Mouse (Mus musculus): Measurements from ENCODE around the gene Slc35f5.

GRCm38 (mm10) chr1:125550359-125550758, 10.0 kb upstream of the Slc35f5 start:
- no peak for TF ChIP-seq CTCF (conservative IDR thresholded peaks at IDR 0.05; ENCODE audit: insufficient read depth, insufficient read length, low read depth, low read length)
- TF ChIP-seq POLR2A (IDR thresholded peaks at IDR 0.05; ENCODE audit: low read depth, low read length) = no peak

Measured in kidney, adult 2 months (tissue).